Mouse (Mus musculus) bone marrow macrophage, adult 2 months (primary cell): ENCODE measurements around the gene Gm20388. TPM values are rescaled to one million over a fixed set of nuclear protein-coding genes. Genes with fewer than 3 reads are reported as not detected.

Experiments
- H3K27ac ChIP-seq: 2 replicates; pipeline ENCODE4 v1.5.1; 2012; ENCODE audit warnings: low read depth, low read length; ENCODE audit not compliant: insufficient read depth
- H3K4me1 ChIP-seq: 2 replicates; pipeline ENCODE4 v1.6.1; 2012; ENCODE audit warnings: low read length; ENCODE audit not compliant: control insufficient read depth, insufficient read depth
- H3K4me3 ChIP-seq: 2 replicates; pipeline ENCODE4 v1.5.1; 2012; ENCODE audit warnings: mild to moderate bottlenecking, low read length, moderate library complexity; ENCODE audit not compliant: insufficient read depth
- CTCF ChIP-seq: IDR thresholded peaks from 2 replicates; pipeline ENCODE4 v1.5.1; 2012; ENCODE audit warnings: low read depth, mild to moderate bottlenecking, low read length, moderate library complexity
- POLR2A ChIP-seq: IDR thresholded peaks from 2 replicates; pipeline ENCODE4 v1.6.1; 2012; ENCODE audit warnings: mild to moderate bottlenecking, low read depth, low read length, borderline replicate concordance
- polyA plus RNA-seq: library from polyadenylated mRNA; stranded (reverse); fragments of >200 nt; gene quantifications from 2 replicates; pipeline ENCODE4 v1.2.4, GENCODE M21; 2012; ENCODE audit not compliant: missing spikeins, insufficient read depth, insufficient read length

The Gm20388 gene
- polyA plus RNA-seq, 1 experiment = 32.7 TPM

DNA sequence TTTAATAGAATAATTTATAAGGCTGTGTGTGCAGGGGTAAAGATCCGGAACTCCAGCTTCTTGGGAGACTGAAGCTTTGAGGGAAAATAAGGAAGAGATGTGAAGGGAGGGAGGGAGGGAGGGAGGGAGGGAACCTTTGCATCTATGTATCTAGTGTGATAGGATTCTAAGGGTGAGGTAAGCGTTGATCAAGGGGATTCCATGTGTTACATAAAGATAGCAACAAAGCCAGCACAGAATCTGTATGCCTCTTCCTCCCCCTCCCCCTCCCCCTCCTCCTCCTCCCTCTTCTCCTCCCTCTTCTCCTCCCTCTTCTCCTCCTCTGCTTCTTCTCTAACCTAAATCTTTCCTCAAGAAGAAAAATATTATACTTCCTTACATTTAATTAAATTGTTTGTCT is 3436.7 kb downstream of the Gm20388 start:
- H3K27ac ChIP-seq = no peak overlapping the region
- peaks cover 16% of the 10 kb centered on the region for H3K4me1 ChIP-seq
- H3K4me3 ChIP-seq = no peak overlapping the region
- TF ChIP-seq POLR2A (no peak), CTCF (no peak)

DNA sequence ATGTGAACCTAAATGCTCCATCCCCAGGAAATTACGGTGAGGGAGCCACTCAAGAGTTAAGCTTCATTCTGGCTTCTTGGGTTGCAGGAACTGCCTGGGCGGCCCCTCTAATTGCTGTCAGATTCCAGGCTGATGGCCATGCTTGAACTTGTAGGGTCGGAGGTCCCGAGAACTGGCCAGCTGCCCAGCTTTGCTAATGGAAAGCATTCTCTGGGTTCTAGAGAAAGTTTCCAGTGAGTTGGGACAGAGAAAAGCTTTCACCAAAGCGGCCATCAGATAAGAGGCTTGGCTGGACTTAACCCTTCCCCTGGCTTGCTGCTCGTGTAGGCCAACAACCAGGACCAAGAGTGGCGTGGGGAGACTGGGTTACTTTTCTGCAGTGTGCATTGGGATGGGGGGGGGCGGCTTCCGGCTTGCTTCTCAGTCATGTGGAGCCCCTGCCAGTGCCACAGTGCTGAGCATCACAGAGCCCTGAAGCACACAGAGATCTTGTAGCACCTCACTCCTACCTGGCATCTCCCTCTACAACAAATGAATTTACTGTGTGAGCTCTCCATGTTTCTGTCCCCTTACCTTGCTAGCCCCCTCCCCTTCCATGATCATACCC is 3437.7 kb downstream of the Gm20388 start:
- TF ChIP-seq CTCF (no peak), POLR2A (no peak)
- H3K27ac ChIP-seq = no peak overlapping the region
- H3K4me3 ChIP-seq = no peak overlapping the region
- H3K4me1 ChIP-seq = peaks cover 7% of the 10 kb centered on the region

DNA sequence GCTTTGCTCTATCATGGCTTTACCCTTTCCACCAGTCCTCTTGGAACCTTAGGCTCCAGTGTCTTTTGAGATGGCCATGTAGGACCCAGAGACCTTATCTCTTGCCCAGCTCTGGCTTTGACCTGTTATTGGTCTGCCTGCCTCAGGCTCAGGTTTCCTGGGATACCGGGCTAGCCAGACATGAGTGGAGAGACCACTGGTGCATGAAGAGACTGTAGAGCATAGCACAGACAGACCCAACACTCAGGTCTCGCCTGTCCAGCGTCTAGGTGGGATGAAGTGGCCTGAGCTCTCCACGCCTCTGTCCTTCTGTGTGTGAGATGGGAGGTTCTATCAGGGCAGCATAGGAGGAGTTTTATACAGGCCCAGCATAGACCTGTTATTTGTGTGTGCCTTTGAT is 3438.4 kb downstream of the Gm20388 start:
- H3K27ac ChIP-seq = no peak overlapping the region
- TF ChIP-seq CTCF = no peak
- TF ChIP-seq POLR2A = no peak
- H3K4me3 ChIP-seq = no peak overlapping the region
- no peaks in the 10 kb centered on the region for H3K4me1 ChIP-seq

DNA sequence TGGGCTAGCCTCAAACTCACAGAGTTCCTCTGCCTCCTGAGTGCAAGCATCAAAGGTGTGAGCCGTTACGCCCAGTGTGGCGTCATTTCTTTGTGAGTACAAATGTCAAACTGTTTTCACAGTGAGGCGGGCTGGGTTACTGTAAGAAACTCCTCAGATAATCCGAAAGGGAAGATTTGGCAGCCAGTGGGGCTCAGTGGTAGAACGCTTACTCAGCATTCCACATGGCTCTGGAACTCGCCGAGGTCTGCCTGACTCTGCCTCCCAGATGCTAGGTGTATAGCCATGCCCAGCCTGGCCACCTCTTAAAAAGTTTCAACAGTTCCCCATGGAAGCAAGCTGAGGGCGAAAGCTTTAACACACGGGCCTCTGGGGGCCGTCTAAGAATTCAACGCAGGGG is 3441.5 kb downstream of the Gm20388 start:
- TF ChIP-seq CTCF = no peak
- TF ChIP-seq POLR2A = no peak
- Histone ChIP-seq H3K27ac (no peak overlapping the region), H3K4me1 (no peaks in the 10 kb centered on the region), H3K4me3 (no peak overlapping the region)

DNA sequence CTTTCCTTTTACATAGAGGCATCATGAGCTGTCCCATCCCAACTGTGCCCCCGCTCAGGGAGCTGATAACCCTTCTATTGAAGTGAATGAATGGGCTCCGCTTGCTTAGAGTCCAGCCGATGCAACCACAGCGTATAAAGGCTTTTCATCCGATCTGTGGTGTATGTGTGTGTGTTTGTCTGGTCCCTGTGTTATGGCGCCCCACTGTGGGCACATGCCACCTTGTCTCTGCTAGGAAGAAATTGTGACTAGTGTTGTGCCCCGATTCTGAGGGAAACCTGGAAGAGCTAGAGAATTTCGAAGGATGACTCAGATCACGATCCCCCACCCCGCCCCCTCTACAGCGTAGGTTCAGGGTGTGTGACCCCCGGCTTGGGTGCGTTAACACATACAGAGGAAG is 3442.1 kb downstream of the Gm20388 start:
- Histone ChIP-seq H3K27ac (no peak overlapping the region), H3K4me3 (no peak overlapping the region), H3K4me1 (no peaks in the 10 kb centered on the region)
- TF ChIP-seq POLR2A = no peak
- TF ChIP-seq CTCF = peak; percentile 50; the same call in 1 of the 2 replicates

DNA sequence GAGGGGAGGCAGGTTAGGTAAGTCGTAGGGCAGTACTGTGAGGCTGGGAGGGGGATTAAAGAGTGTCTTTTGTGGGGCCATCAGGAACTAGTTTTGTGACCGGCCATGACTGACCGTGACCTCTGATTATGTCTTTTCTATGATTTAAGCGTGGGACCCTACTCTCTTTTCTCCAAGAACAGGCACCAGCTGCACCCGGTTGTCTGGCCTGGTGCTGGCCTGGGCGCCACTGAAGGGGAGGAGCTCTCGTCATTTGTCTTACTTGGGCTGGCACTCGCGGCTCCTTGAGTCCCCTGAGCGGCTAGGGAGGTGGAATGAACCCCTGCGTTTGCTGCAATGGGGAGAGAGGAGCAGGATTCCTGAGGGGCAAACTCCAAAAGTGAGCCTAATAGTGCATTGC is 3442.6 kb downstream of the Gm20388 start:
- H3K4me1 ChIP-seq = no peaks in the 10 kb centered on the region
- no peak overlapping the region for H3K4me3 ChIP-seq
- TF ChIP-seq CTCF (no peak), POLR2A (no peak)
- H3K27ac ChIP-seq = no peak overlapping the region

DNA sequence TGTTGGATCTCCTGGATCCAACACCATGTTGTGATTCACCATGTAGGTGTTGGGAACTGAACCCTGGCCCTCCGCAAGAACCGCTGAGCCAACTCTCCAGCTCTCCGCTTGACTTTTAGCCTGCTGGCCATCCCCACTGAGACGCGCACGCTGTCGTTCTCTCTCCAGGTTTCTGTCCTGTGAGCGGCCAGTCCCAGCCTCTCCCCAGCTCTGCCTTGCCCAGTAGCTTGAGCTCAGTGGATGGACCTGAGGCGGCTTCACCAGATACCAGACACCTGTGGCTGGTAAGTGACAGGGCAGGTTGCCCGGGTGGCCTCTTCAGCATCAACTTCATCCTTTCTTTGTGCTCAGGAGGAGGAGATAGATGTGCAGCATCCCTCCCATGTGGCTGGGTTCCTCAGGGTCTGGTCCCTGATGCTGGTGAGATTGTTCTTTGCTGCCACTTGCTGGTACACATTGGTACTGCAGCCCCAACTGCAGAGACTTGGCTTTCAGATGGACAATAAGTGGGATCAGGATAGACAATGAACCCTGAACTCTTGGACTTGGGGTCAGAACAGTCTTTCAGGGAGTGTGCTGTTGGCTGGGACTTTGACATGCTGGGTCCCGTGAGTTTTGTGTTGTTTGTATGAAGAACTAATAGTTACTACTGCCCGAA is 3450.6 kb downstream of the Gm20388 start:
- no peak overlapping the region for H3K27ac ChIP-seq
- no peaks in the 10 kb centered on the region for H3K4me1 ChIP-seq
- TF ChIP-seq POLR2A (no peak), CTCF (peak; percentile 77)
- H3K4me3 ChIP-seq = no peak overlapping the region

DNA sequence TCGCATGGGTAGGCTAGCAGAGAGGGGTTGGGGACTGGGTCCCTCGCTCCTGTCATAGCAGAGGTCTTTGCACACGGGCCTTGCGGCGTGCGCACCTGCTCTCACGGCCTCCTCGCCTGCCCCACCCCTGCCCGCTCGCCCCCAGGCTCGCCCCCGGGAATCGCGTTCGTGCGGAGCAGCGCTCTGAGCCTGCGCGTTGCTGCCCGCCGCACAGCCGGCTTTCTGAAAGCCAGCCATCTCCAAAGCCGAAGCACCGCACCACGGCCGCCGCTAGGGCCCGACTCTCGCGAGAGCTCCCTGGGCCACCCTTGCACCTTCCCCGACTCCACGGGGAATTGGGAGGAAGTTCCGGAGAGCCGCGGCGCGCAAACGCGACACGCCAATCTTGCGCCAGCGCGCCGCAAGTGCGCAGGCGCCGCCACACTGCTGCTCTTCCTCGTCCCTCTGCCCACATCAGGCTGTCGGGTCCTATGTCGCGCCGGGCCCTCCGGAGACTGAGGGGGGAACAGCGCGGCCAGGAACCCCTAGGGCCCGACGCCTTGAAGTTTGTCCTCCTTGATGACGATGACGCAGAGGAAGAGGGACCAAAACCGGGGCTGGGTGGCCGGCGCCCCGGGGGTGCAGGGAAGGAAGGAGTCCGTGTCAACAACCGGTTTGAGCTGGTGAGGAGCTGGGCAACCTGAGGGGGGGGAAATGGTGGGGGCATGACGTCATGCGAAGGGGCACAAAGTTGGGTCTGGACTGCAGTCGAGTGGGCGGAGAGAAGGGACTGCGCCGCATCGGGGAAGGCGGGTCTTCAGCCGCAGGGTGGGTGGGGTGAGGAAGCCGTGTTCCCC is 3463.0 kb downstream of the Gm20388 start, which contains the start of gene Tcf25:
Tcf25 (plus strand) TSS at position 351 of the 836 bp plus-strand sequence.
- TF ChIP-seq CTCF = no peak
- no peak for TF ChIP-seq POLR2A
- H3K27ac ChIP-seq = peak within 1 kb of the TSS; percentile 93

DNA sequence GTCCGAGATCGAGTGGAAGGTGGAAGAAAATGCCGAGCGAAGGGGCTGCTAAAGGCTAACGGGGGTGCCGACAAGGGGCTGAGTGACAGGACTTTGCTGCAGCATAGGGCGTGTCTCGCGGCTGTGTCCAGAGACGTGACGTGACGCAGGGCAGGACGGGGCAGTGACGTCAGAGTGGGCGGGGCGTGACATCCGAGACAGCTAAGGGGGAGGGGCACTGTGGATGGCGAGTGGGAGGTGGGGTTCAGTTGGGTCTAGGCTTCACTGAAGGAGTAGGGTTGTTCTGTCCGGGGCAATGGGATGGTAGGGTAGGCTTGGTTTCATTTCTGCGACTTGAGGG is 3463.6 kb downstream of the Gm20388 start:
- Histone ChIP-seq H3K4me1 (peaks cover 8% of the 10 kb centered on the region; the same call in 1 of the 2 replicates), H3K4me3 (peak overlapping the region; percentile 94), H3K27ac (peak overlapping the region; percentile 93)
- TF ChIP-seq POLR2A = no peak
- TF ChIP-seq CTCF = no peak

More for the DNA sequence above, 3463.0 kb downstream of the Gm20388 start, which contains the start of gene Tcf25:
- Histone ChIP-seq H3K4me1 (peaks cover 8% of the 10 kb centered on the region; the same call in 1 of the 2 replicates), H3K4me3 (peak within 1 kb of the TSS; percentile 94)

DNA sequence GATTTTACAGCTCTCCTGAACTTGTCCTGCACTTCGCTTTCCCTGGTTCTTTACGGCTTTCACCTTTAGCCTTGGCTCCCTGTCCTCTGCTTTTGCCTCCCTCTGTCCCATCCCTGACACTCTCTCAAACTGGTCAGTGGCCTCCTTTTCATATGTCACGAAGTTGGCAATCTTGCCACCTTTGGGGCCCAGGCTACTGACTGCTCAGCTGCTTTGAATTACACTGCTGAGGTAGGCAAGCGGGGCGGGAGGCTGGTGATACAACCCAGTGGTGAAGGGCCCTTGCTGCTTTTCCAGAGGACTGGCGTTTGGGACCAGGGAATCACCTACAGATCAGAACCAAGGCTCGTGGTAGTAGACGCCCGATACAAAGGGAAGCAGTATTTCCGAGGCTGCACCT is 3465.1 kb downstream of the Gm20388 start:
- H3K4me1 ChIP-seq = peaks cover 8% of the 10 kb centered on the region; the same call in 1 of the 2 replicates
- H3K27ac ChIP-seq = no peak overlapping the region
- TF ChIP-seq POLR2A = no peak
- TF ChIP-seq CTCF = no peak
- no peak overlapping the region for H3K4me3 ChIP-seq

DNA sequence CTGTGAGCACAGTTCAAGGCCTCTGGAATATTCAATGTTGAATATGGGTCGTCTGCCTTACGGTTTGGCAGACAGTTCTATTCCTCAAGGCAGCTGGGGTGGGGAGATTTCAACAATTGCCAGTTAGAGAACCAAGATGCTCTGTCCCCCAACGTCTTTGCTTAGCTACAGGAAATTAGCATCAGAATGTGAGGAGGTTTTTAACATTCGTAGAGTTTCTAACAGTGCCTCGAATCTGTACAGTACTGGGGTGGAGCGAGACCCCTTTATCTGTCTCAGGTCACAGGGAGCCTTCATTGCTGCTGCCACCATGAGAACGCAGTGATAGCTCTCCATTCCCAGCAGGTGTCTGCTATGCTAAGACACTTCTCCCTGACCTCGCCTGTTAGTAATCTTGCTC is 3465.5 kb downstream of the Gm20388 start:
- peaks cover 8% of the 10 kb centered on the region; the same call in 1 of the 2 replicates for H3K4me1 ChIP-seq
- H3K27ac ChIP-seq = no peak overlapping the region
- no peak overlapping the region for H3K4me3 ChIP-seq

More for the DNA sequence above, 3465.5 kb downstream of the Gm20388 start:
- no peak for TF ChIP-seq CTCF
- TF ChIP-seq POLR2A = no peak
